8 mouse cellular contexts compared by ENCODE assay signal in genomic region chr1:134078061-134078795, GRCm38 (mm10). TPM values are rescaled to one million over a fixed set of nuclear protein-coding genes. Genes with fewer than 3 reads are reported as not detected.
DNase-seq lines count a peak whose midpoint lies in the region; ATAC-seq and TF ChIP-seq lines count a peak whose summit lies in the region.

No protein-coding gene starts in this region.

- H3K9ac ChIP-seq in heart, embryonic 16.5 days (ENCODE audit: low read length) = peak overlapping the region; percentile 97
- peak overlapping the region; percentile 66 for H3K9ac ChIP-seq in limb, embryonic 12.5 days (replicated peaks)
- H3K9ac ChIP-seq in midbrain, embryonic 13.5 days (replicated peaks) = peak overlapping the region; percentile 92

- peak; percentile 73 for DNase-seq in urinary bladder, postnatal 14 days (ENCODE audit: low spot score)
- no peak for DNase-seq in urinary bladder, adult 2 months (ENCODE audit: low spot score)
- DNase-seq in cerebellum, adult 2 months = peak; percentile 72 to 74
- DNase-seq in retina, postnatal 1 day = no peak
- DNase-seq in embryo, embryonic 9.5 days (ENCODE audit: extremely low spot score) = no peak

- TF ChIP-seq POLR2A in cerebellum, adult 2 months (IDR thresholded peaks at IDR 0.05; ENCODE audit: borderline replicate concordance, insufficient read depth, low read length) = peak; percentile 11; the same call in 1 of the 2 replicates

- H3K4me3 ChIP-seq in cerebellum, adult 2 months (replicated peaks; ENCODE audit: insufficient read depth, low read depth, low read length) = peak overlapping the region; percentile 92
- H3K4me3 ChIP-seq in heart, embryonic 16.5 days (ENCODE audit: low read length) = peak overlapping the region; percentile 90
- H3K4me3 ChIP-seq in limb, embryonic 12.5 days (replicated peaks) = peak overlapping the region; percentile 63
- peak overlapping the region; percentile 75 for H3K4me3 ChIP-seq in midbrain, embryonic 13.5 days (replicated peaks)

- no peak for TF ChIP-seq CTCF in cerebellum, adult 2 months (IDR thresholded peaks at IDR 0.05; ENCODE audit: borderline replicate concordance, insufficient read depth, low read depth, low read length)

- no peaks in the 10 kb centered on the region for H3K27me3 ChIP-seq in cerebellum, adult 2 months (ENCODE audit: control insufficient read depth, insufficient read depth, low read length)
- H3K27me3 ChIP-seq in heart, embryonic 16.5 days (ENCODE audit: control insufficient read depth, insufficient read depth, low read length) = no peaks in the 10 kb centered on the region
- H3K27me3 ChIP-seq in limb, embryonic 12.5 days = no peaks in the 10 kb centered on the region
- H3K27me3 ChIP-seq in midbrain, embryonic 13.5 days = no peaks in the 10 kb centered on the region

- H3K27ac ChIP-seq in cerebellum, adult 2 months (ENCODE audit: insufficient read depth, low read length) = peak overlapping the region; percentile 78
- peak overlapping the region; percentile 90 for H3K27ac ChIP-seq in heart, embryonic 16.5 days (ENCODE audit: low read length)
- H3K27ac ChIP-seq in limb, embryonic 12.5 days = peak overlapping the region; percentile 62; the same call in 1 of the 2 replicates
- H3K27ac ChIP-seq in midbrain, embryonic 13.5 days = peak overlapping the region; percentile 86

- H3K9me3 ChIP-seq in heart, embryonic 16.5 days (replicated peaks; ENCODE audit: control insufficient read depth, low read length) = no peaks in the 10 kb centered on the region
- H3K9me3 ChIP-seq in limb, embryonic 12.5 days = no peaks in the 10 kb centered on the region
- H3K9me3 ChIP-seq in midbrain, embryonic 13.5 days = no peaks in the 10 kb centered on the region

- H3K4me2 ChIP-seq in heart, embryonic 16.5 days (ENCODE audit: low read depth, low read length) = peak overlapping the region; percentile 91
- H3K4me2 ChIP-seq in limb, embryonic 12.5 days = peak overlapping the region; percentile 77
- H3K4me2 ChIP-seq in midbrain, embryonic 13.5 days (replicated peaks) = peak overlapping the region; percentile 72

- H3K36me3 ChIP-seq in heart, embryonic 16.5 days (ENCODE audit: control insufficient read depth, insufficient read depth) = peaks cover 16% of the 10 kb centered on the region
- peaks cover 28% of the 10 kb centered on the region for H3K36me3 ChIP-seq in limb, embryonic 12.5 days
- H3K36me3 ChIP-seq in midbrain, embryonic 13.5 days = peaks cover 10% of the 10 kb centered on the region; the same call in 1 of the 2 replicates

- 3% methylated on average over 19 of the region's 19 CpGs for WGBS in cerebellum, adult 2 months
- WGBS in heart, embryonic 16.5 days = 4% methylated on average over 19 of the region's 19 CpGs
- 14% methylated on average over 19 of the region's 19 CpGs for WGBS in limb, embryonic 12.5 days
- WGBS in midbrain, embryonic 13.5 days = 4% methylated on average over 19 of the region's 19 CpGs

- H3K4me1 ChIP-seq in cerebellum, adult 2 months (ENCODE audit: control insufficient read depth, insufficient read depth, low read length) = peaks cover 23% of the 10 kb centered on the region
- H3K4me1 ChIP-seq in heart, embryonic 16.5 days (ENCODE audit: control insufficient read depth, insufficient read depth, low read length) = peaks cover 51% of the 10 kb centered on the region
- peaks cover 50% of the 10 kb centered on the region for H3K4me1 ChIP-seq in limb, embryonic 12.5 days (replicated peaks)
- H3K4me1 ChIP-seq in midbrain, embryonic 13.5 days (replicated peaks) = peaks cover 70% of the 10 kb centered on the region

- ATAC-seq in heart, embryonic 16.5 days (replicated peaks; ENCODE audit: extremely low read depth, insufficient read depth, low FRiP score) = 0 out of 2 replicates have a peak, but pooled peaks have one; percentile 1
- no peak for ATAC-seq in limb, embryonic 12.5 days (ENCODE audit: insufficient number of reproducible peaks, insufficient read depth, low FRiP score, low TSS enrichment, low read depth)
- ATAC-seq in midbrain, embryonic 13.5 days = peak; percentile 10; the same call in 1 of the 2 replicates

RNA-seq across cellular contexts. Expression of gene Btg2, which starts 0.7 kb away (rescaled TPM):
- 48.4 and 67.8 TPM in 2 replicates for polyA plus RNA-seq in urinary bladder, adult 2 months (2012; rRNA removed)
- polyA plus RNA-seq in cerebellum, adult 2 months (2012; rRNA removed) = 11.9 and 15.3 TPM in 2 replicates
- polyA plus RNA-seq in heart, embryonic 16.5 days (2015; fragmentation: Nextera tagmentation; extraction: Ambion mirVana) = 49.5 and 50.9 TPM in 2 replicates
- 26.7 and 28.1 TPM in 2 replicates for polyA plus RNA-seq in limb, embryonic 12.5 days (2016; fragmentation: Nextera tagmentation; extraction: Ambion mirVana)
- polyA plus RNA-seq in midbrain, embryonic 13.5 days (2015; fragmentation: Nextera tagmentation; extraction: Ambion mirVana) = 109 and 110 TPM in 2 replicates

RNA-seq across cellular contexts. Expression of gene Chit1, which starts 32.8 kb away (rescaled TPM):
- polyA plus RNA-seq in urinary bladder, adult 2 months (2012; rRNA removed) = 0.04 TPM in 1 of 2 replicates, not detected in the other
- not detected in 2 replicates for polyA plus RNA-seq in cerebellum, adult 2 months (2012; rRNA removed)
- polyA plus RNA-seq in heart, embryonic 16.5 days (2015; fragmentation: Nextera tagmentation; extraction: Ambion mirVana) = 0.31 and 0.46 TPM in 2 replicates
- not detected in 2 replicates for polyA plus RNA-seq in limb, embryonic 12.5 days (2016; fragmentation: Nextera tagmentation; extraction: Ambion mirVana)
- 0.09 and 0.27 TPM in 2 replicates for polyA plus RNA-seq in midbrain, embryonic 13.5 days (2015; fragmentation: Nextera tagmentation; extraction: Ambion mirVana)

RNA-seq across cellular contexts. Expression of gene Fmod, which starts 41.2 kb away (rescaled TPM):
- polyA plus RNA-seq in urinary bladder, adult 2 months (2012; rRNA removed) = 14.0 and 18.9 TPM in 2 replicates
- polyA plus RNA-seq in cerebellum, adult 2 months (2012; rRNA removed) = 7.5 and 10.8 TPM in 2 replicates
- 23.6 and 29.5 TPM in 2 replicates for polyA plus RNA-seq in heart, embryonic 16.5 days (2015; fragmentation: Nextera tagmentation; extraction: Ambion mirVana)
- polyA plus RNA-seq in limb, embryonic 12.5 days (2016; fragmentation: Nextera tagmentation; extraction: Ambion mirVana) = 12.6 and 14.8 TPM in 2 replicates
- polyA plus RNA-seq in midbrain, embryonic 13.5 days (2015; fragmentation: Nextera tagmentation; extraction: Ambion mirVana) = 5.5 and 5.7 TPM in 2 replicates

Comparison
In these comparisons a context has a peak if more than half of its experiments do, and no peak if none do; other contexts are left out.
1. DNase-seq: peak in urinary bladder, postnatal 14 days (single experiment) and cerebellum, adult 2 months (2 of 2); none in urinary bladder, adult 2 months (single experiment), retina, postnatal 1 day (single experiment) and embryo, embryonic 9.5 days (single experiment).
2. Peak in every context shown above with its lines, with median percentiles within 50 percentile points of each other: H3K27ac ChIP-seq, H3K4me3 ChIP-seq, H3K4me2 ChIP-seq and H3K9ac ChIP-seq.